Comparison of ENCODE assay signal across 8 mouse cellular contexts in genomic region chr2:102259139-102259538, GRCm38 (mm10).
DNase-seq lines count a peak whose midpoint lies in the region; ATAC-seq lines count a peak whose summit lies in the region.

No protein-coding gene starts in this region.

- no peak overlapping the region for H3K27ac ChIP-seq in heart, embryonic 11.5 days (ENCODE audit: low read depth, low read length)
- no peak overlapping the region for H3K27ac ChIP-seq in midbrain, embryonic 11.5 days (ENCODE audit: low read depth, low read length)

- no peaks in the 10 kb centered on the region for H3K9me3 ChIP-seq in heart, embryonic 11.5 days (replicated peaks; ENCODE audit: control insufficient read depth, low read length)
- H3K9me3 ChIP-seq in midbrain, embryonic 11.5 days (ENCODE audit: control insufficient read depth, low read length) = no peaks in the 10 kb centered on the region

- H3K27me3 ChIP-seq in heart, embryonic 11.5 days (ENCODE audit: control insufficient read depth, insufficient read depth, low read length) = peaks cover 19% of the 10 kb centered on the region
- H3K27me3 ChIP-seq in midbrain, embryonic 11.5 days (ENCODE audit: control insufficient read depth, insufficient read depth, low read length) = no peaks in the 10 kb centered on the region; the same call in none of the 2 replicates

- peak; percentile 41 for DNase-seq in adrenal gland, postnatal 14 days
- DNase-seq in kidney, adult 18-20 months = peak; percentile 9
- DNase-seq in midbrain, embryonic 11.5 days (ENCODE audit: low spot score, missing footprints) = no peak
- DNase-seq in spleen, postnatal 10 days (ENCODE audit: low spot score in 2 of 2) = no peak
- DNase-seq in right cerebral cortex, adult 18-20 months = no peak
- no peak for DNase-seq in testis, postnatal 10 days (ENCODE audit: low spot score)

- H3K4me3 ChIP-seq in heart, embryonic 11.5 days (ENCODE audit: low read depth, low read length) = no peak overlapping the region; the same call in 1 of the 2 replicates
- H3K4me3 ChIP-seq in midbrain, embryonic 11.5 days (ENCODE audit: low read depth, low read length) = no peak overlapping the region

- H3K36me3 ChIP-seq in heart, embryonic 11.5 days (ENCODE audit: control insufficient read depth, insufficient read depth, low read length) = no peaks in the 10 kb centered on the region
- H3K36me3 ChIP-seq in midbrain, embryonic 11.5 days (ENCODE audit: control insufficient read depth, insufficient read depth, low read length) = no peaks in the 10 kb centered on the region

- H3K4me2 ChIP-seq in heart, embryonic 11.5 days = peak overlapping the region; percentile 32
- peak overlapping the region; percentile 19 for H3K4me2 ChIP-seq in midbrain, embryonic 11.5 days

- 9% methylated on average over 13 of the region's 13 CpGs for WGBS in heart, embryonic 11.5 days (ENCODE audit: insufficient replicate concordance)
- WGBS in midbrain, embryonic 11.5 days = 18% methylated on average over 13 of the region's 13 CpGs

- 0 out of 2 replicates have a peak overlapping the region, but pooled peaks have one; percentile 46 for H3K9ac ChIP-seq in heart, embryonic 11.5 days (ENCODE audit: low read depth, low read length)
- 0 out of 2 replicates have a peak overlapping the region, but pooled peaks have one; percentile 10 for H3K9ac ChIP-seq in midbrain, embryonic 11.5 days (ENCODE audit: low read length)

- peak; percentile 62 for ATAC-seq in common myeloid progenitor, adult 5-6 weeks (replicated peaks; ENCODE audit: low read depth, poor library complexity, severe bottlenecking)
- no peak for ATAC-seq in heart, embryonic 11.5 days (replicated peaks; ENCODE audit: insufficient number of reproducible peaks, low FRiP score, low TSS enrichment)
- peak; percentile 57; the same call in 1 of the 2 replicates for ATAC-seq in midbrain, embryonic 11.5 days (ENCODE audit: low FRiP score)

- H3K4me1 ChIP-seq in heart, embryonic 11.5 days (ENCODE audit: control insufficient read depth, insufficient read depth, low read length) = peaks cover 10% of the 10 kb centered on the region
- peaks cover 13% of the 10 kb centered on the region for H3K4me1 ChIP-seq in midbrain, embryonic 11.5 days (ENCODE audit: control insufficient read depth, insufficient read depth, low read length)

Comparison
In these comparisons a context has a peak if more than half of its experiments do, and no peak if none do; other contexts are left out.
1. DNase-seq: peak in adrenal gland, postnatal 14 days (single experiment) and kidney, adult 18-20 months (single experiment); none in midbrain, embryonic 11.5 days (single experiment), spleen, postnatal 10 days (0 of 2), right cerebral cortex, adult 18-20 months (single experiment) and testis, postnatal 10 days (single experiment).